Mouse (Mus musculus) cerebellum, adult 2 months (tissue): ENCODE measurements at regions not wholly inside any gene's neighbourhood (a gene's known extent, or its start where the extent isn't known, plus 50 kb on each side); places are given as distances from the start of the nearest gene placed in this dataset.

Experiments
- CTCF ChIP-seq: fragments of 200-500 bp; IDR thresholded peaks from 2 replicates; pipeline ENCODE4 v1.5.1; 2011; ENCODE audit warnings: low read depth, mild to moderate bottlenecking, control low read depth, low read length, moderate library complexity, borderline replicate concordance; ENCODE audit not compliant: insufficient read depth
- POLR2A ChIP-seq: fragments of 200-500 bp; IDR thresholded peaks from 2 replicates; pipeline ENCODE4 v1.6.1; 2011; ENCODE audit warnings: low read length, control low read depth, borderline replicate concordance; ENCODE audit not compliant: insufficient read depth

DNA sequence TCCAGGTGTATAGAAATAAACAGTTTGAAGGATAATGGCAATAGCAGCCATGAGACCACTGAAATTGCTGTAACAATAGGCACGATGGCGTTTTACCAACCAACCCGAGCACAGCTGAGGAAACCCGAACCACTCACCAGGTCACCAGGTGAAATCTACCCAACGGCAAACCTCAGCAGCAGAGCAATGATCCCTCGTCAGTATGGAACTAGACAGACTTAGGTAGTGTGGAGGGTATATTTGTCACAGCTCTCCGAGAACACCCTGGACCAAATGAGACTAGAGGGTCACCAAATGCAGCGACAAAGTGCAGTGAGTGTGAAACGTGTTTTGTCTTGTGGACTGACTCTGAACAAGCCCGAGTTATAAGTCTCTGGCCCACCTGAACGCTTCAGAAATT is 492.8 kb downstream of the Efnb2 start:
- TF ChIP-seq CTCF (no peak), POLR2A (no peak)
